Mouse (Mus musculus): ENCODE results near the gene Sucla2. TPM values are rescaled to one million over a fixed set of nuclear protein-coding genes. Genes with fewer than 3 reads are reported as not detected.

Gene Sucla2
- polyA plus RNA-seq, 1 experiment = 18.1 TPM

- no peak overlapping the region for H3K4me3 ChIP-seq (ENCODE audit: control insufficient read depth, insufficient read depth, low read length)
- 91% methylated on average over 9 of the region's 9 CpGs for WGBS
- DNase-seq = no peak
- no peaks in the 10 kb centered on the region for H3K36me3 ChIP-seq (ENCODE audit: control insufficient read depth, insufficient read depth, low read length)
- TF ChIP-seq POLR2A (IDR thresholded peaks at IDR 0.05; ENCODE audit: control insufficient read depth, extremely low read depth, insufficient read depth, low read length, poor library complexity) (no peak), CTCF (IDR thresholded peaks at IDR 0.05; ENCODE audit: borderline replicate concordance, control insufficient read depth, extremely low read depth, insufficient read depth, low read length, poor library complexity) (no peak)
- H3K4me1 ChIP-seq (replicated peaks; ENCODE audit: control insufficient read depth, insufficient read depth, low read length) = no peaks in the 10 kb centered on the region
- no peaks in the 10 kb centered on the region for H3K27me3 ChIP-seq (ENCODE audit: control insufficient read depth, insufficient read depth, low read length)
- H3K27ac ChIP-seq (ENCODE audit: control insufficient read depth, insufficient read depth, low read length) = no peak overlapping the region
These were observed 23.8 kb upstream of the Sucla2 start for GRCm38 (mm10) chr14:73501283-73501682.

- 86% methylated on average over 6 of the region's 6 CpGs for WGBS
- Histone ChIP-seq H3K4me3 (ENCODE audit: control insufficient read depth, insufficient read depth, low read length) (no peak overlapping the region), H3K36me3 (ENCODE audit: control insufficient read depth, insufficient read depth, low read length) (no peaks in the 10 kb centered on the region), H3K4me1 (replicated peaks; ENCODE audit: control insufficient read depth, insufficient read depth, low read length) (no peaks in the 10 kb centered on the region), H3K27ac (ENCODE audit: control insufficient read depth, insufficient read depth, low read length) (no peak overlapping the region), H3K27me3 (ENCODE audit: control insufficient read depth, insufficient read depth, low read length) (no peaks in the 10 kb centered on the region)
- no peak for DNase-seq
- TF ChIP-seq POLR2A (IDR thresholded peaks at IDR 0.05; ENCODE audit: control insufficient read depth, extremely low read depth, insufficient read depth, low read length, poor library complexity) (no peak), CTCF (IDR thresholded peaks at IDR 0.05; ENCODE audit: borderline replicate concordance, control insufficient read depth, extremely low read depth, insufficient read depth, low read length, poor library complexity) (no peak)
These were observed 23.4 kb upstream of the Sucla2 start for GRCm38 (mm10) chr14:73501721-73502120.

- H3K4me3 ChIP-seq (ENCODE audit: control insufficient read depth, insufficient read depth, low read length) = no peak overlapping the region
- no peaks in the 10 kb centered on the region for H3K36me3 ChIP-seq (ENCODE audit: control insufficient read depth, insufficient read depth, low read length)
- H3K27me3 ChIP-seq (ENCODE audit: control insufficient read depth, insufficient read depth, low read length) = no peaks in the 10 kb centered on the region
- no peak for TF ChIP-seq CTCF (IDR thresholded peaks at IDR 0.05; ENCODE audit: borderline replicate concordance, control insufficient read depth, extremely low read depth, insufficient read depth, low read length, poor library complexity)
- no peak for TF ChIP-seq POLR2A (IDR thresholded peaks at IDR 0.05; ENCODE audit: control insufficient read depth, extremely low read depth, insufficient read depth, low read length, poor library complexity)
- no peak overlapping the region for H3K27ac ChIP-seq (ENCODE audit: control insufficient read depth, insufficient read depth, low read length)
- WGBS = 79% methylated on average over 7 of the region's 7 CpGs
- no peak for DNase-seq
- no peaks in the 10 kb centered on the region for H3K4me1 ChIP-seq (replicated peaks; ENCODE audit: control insufficient read depth, insufficient read depth, low read length)
These were observed 22.4 kb upstream of the Sucla2 start for GRCm38 (mm10) chr14:73502591-73503184.

- H3K4me3 ChIP-seq (ENCODE audit: control insufficient read depth, insufficient read depth, low read length) = no peak overlapping the region
- H3K36me3 ChIP-seq (ENCODE audit: control insufficient read depth, insufficient read depth, low read length) = no peaks in the 10 kb centered on the region
- H3K27me3 ChIP-seq (ENCODE audit: control insufficient read depth, insufficient read depth, low read length) = no peaks in the 10 kb centered on the region
- no peak for DNase-seq
- no peaks in the 10 kb centered on the region; the same call in 1 of the 2 replicates for H3K4me1 ChIP-seq (replicated peaks; ENCODE audit: control insufficient read depth, insufficient read depth, low read length)
- H3K27ac ChIP-seq (ENCODE audit: control insufficient read depth, insufficient read depth, low read length) = no peak overlapping the region
- 77% methylated on average over 13 of the region's 13 CpGs for WGBS
- no peak for TF ChIP-seq POLR2A (IDR thresholded peaks at IDR 0.05; ENCODE audit: control insufficient read depth, extremely low read depth, insufficient read depth, low read length, poor library complexity)
- TF ChIP-seq CTCF (IDR thresholded peaks at IDR 0.05; ENCODE audit: borderline replicate concordance, control insufficient read depth, extremely low read depth, insufficient read depth, low read length, poor library complexity) = no peak
These were observed 21.7 kb upstream of the Sucla2 start for GRCm38 (mm10) chr14:73503237-73503933.

- DNase-seq = no peak
- H3K4me3 ChIP-seq (ENCODE audit: control insufficient read depth, insufficient read depth, low read length) = no peak overlapping the region
- H3K36me3 ChIP-seq (ENCODE audit: control insufficient read depth, insufficient read depth, low read length) = no peaks in the 10 kb centered on the region
- no peak overlapping the region for H3K27ac ChIP-seq (ENCODE audit: control insufficient read depth, insufficient read depth, low read length)
- H3K4me1 ChIP-seq (replicated peaks; ENCODE audit: control insufficient read depth, insufficient read depth, low read length) = peaks cover 4% of the 10 kb centered on the region; the same call in 1 of the 2 replicates
- H3K27me3 ChIP-seq (ENCODE audit: control insufficient read depth, insufficient read depth, low read length) = no peaks in the 10 kb centered on the region
- 93% methylated on average over 8 of the region's 8 CpGs for WGBS
- no peak for TF ChIP-seq CTCF (IDR thresholded peaks at IDR 0.05; ENCODE audit: borderline replicate concordance, control insufficient read depth, extremely low read depth, insufficient read depth, low read length, poor library complexity)
These were observed 18.8 kb upstream of the Sucla2 start for GRCm38 (mm10) chr14:73506283-73506682.

GRCm38 (mm10) chr14:73507200-73507599, 17.9 kb upstream of the Sucla2 start:
- TF ChIP-seq CTCF (IDR thresholded peaks at IDR 0.05; ENCODE audit: borderline replicate concordance, control insufficient read depth, extremely low read depth, insufficient read depth, low read length, poor library complexity) = no peak
- TF ChIP-seq POLR2A (IDR thresholded peaks at IDR 0.05; ENCODE audit: control insufficient read depth, extremely low read depth, insufficient read depth, low read length, poor library complexity) = no peak
- no peak for DNase-seq
- Histone ChIP-seq H3K4me3 (ENCODE audit: control insufficient read depth, insufficient read depth, low read length) (no peak overlapping the region), H3K27me3 (ENCODE audit: control insufficient read depth, insufficient read depth, low read length) (no peaks in the 10 kb centered on the region), H3K4me1 (replicated peaks; ENCODE audit: control insufficient read depth, insufficient read depth, low read length) (peaks cover 4% of the 10 kb centered on the region; the same call in 1 of the 2 replicates), H3K27ac (ENCODE audit: control insufficient read depth, insufficient read depth, low read length) (no peak overlapping the region), H3K36me3 (ENCODE audit: control insufficient read depth, insufficient read depth, low read length) (no peaks in the 10 kb centered on the region)
- 77% methylated on average over 15 of the region's 15 CpGs for WGBS
